Mouse (Mus musculus) heart, embryonic 13.5 days (tissue): ENCODE data around the gene Ppp1r3c. TPM values are rescaled to one million over a fixed set of nuclear protein-coding genes. Genes with fewer than 3 reads are reported as not detected.
"Not testable (repeated sequence)": the region's sequence is repeated elsewhere in the genome, so short reads cannot be mapped to it uniquely, and the experiment has no call there.

ENCODE experiments used
- ATAC-seq: fragments of 200-750 bp; cut with Nextera tagmentation; 2 replicates; pipeline ENCODE4 v1.8.0; 2017; ENCODE audit warnings: moderate TSS enrichment; ENCODE audit not compliant: insufficient number of reproducible peaks, low FRiP score, low TSS enrichment; ENCODE audit errors: extremely low read depth
- H3K27ac ChIP-seq: fragments of 300-500 bp; sonication (generic); replicated peaks from 2 replicates; pipeline ENCODE4 v1.5.1; 2015; ENCODE audit warnings: moderate library complexity, mild to moderate bottlenecking, inconsistent platforms
- H3K27me3 ChIP-seq: fragments of 300-500 bp; sonication (generic); replicated peaks from 2 replicates; pipeline ENCODE4 v1.6.1; 2015; ENCODE audit warnings: mild to moderate bottlenecking, inconsistent platforms
- H3K36me3 ChIP-seq: fragments of 300-500 bp; sonication (generic); 2 replicates; pipeline ENCODE4 v1.6.1; 2015; ENCODE audit warnings: mild to moderate bottlenecking, inconsistent platforms
- H3K4me1 ChIP-seq: fragments of 300-500 bp; sonication (generic); 2 replicates; pipeline ENCODE4 v1.6.1; 2015; ENCODE audit warnings: inconsistent platforms
- H3K4me2 ChIP-seq: fragments of 300-500 bp; sonication (generic); 2 replicates; pipeline ENCODE4 v1.6.1; 2015; ENCODE audit warnings: inconsistent platforms, mild to moderate bottlenecking, moderate library complexity
- H3K4me3 ChIP-seq: fragments of 300-500 bp; sonication (generic); 2 replicates; pipeline ENCODE4 v1.5.1; 2015; ENCODE audit warnings: moderate library complexity, mild to moderate bottlenecking, inconsistent platforms
- H3K9ac ChIP-seq: fragments of 300-500 bp; sonication (generic); 2 replicates; pipeline ENCODE4 v1.6.1; 2015; ENCODE audit warnings: inconsistent platforms, mild to moderate bottlenecking, moderate library complexity
- H3K9me3 ChIP-seq: fragments of 300-500 bp; sonication (generic); 2 replicates; pipeline ENCODE4 v1.6.1; 2016; ENCODE audit warnings: inconsistent platforms
- WGBS: fragments of 180-500 bp; shearing (Covaris S2); methylation state at CpG from one replicate; pipeline ENCODE4 v1.1.7; 2015; ENCODE audit warnings: mixed read lengths; 5-methylcytosine and 5-hydroxymethylcytosine counted together
- polyA plus RNA-seq: library from polyadenylated mRNA; unstranded; fragments of >200 nt; fragmentation: Nextera tagmentation; extraction: Ambion mirVana; gene quantifications from 2 replicates; pipeline ENCODE4 v1.2.1, GENCODE M21; 2015

The Ppp1r3c gene
- polyA plus RNA-seq, 1 experiment from 2014 or later, result 49.2 TPM

- no peak for ATAC-seq
- no peaks in the 10 kb centered on the region for H3K27me3 ChIP-seq
- WGBS, result 51% methylated on average over 7 of the region's 7 CpGs
- no peaks in the 10 kb centered on the region for H3K36me3 ChIP-seq
- H3K4me3 ChIP-seq, result no peak overlapping the region
- H3K4me1 ChIP-seq, result peaks cover 17% of the 10 kb centered on the region
- H3K4me2 ChIP-seq, result no peak overlapping the region
- H3K27ac ChIP-seq, result no peak overlapping the region
- no peak overlapping the region for H3K9ac ChIP-seq
- 0 out of 2 replicates have a peak, but pooled peaks cover 4% of the 10 kb centered on the region for H3K9me3 ChIP-seq
Measured at GRCm38 (mm10) chr19:36739566-36740211, 3.2 kb upstream of the Ppp1r3c start.

- 73% methylated on average over 5 of the region's 5 CpGs for WGBS
- ATAC-seq, result no peak
- Histone ChIP-seq H3K9me3 (0 out of 2 replicates have a peak, but pooled peaks cover 4% of the 10 kb centered on the region), H3K36me3 (peaks cover 14% of the 10 kb centered on the region), H3K4me3 (no peak overlapping the region), H3K27ac (peak overlapping the region; percentile 97), H3K4me2 (no peak overlapping the region), H3K4me1 (peaks cover 31% of the 10 kb centered on the region), H3K27me3 (no peaks in the 10 kb centered on the region), H3K9ac (no peak overlapping the region)
Measured at GRCm38 (mm10) chr19:36738009-36738408, 1.6 kb upstream of the Ppp1r3c start.

- H3K27ac ChIP-seq, result peak overlapping the region; percentile 97
- peak overlapping the region; percentile 72 for H3K4me2 ChIP-seq
- peaks cover 23% of the 10 kb centered on the region for H3K36me3 ChIP-seq
- no peaks in the 10 kb centered on the region for H3K27me3 ChIP-seq
- peak overlapping the region; percentile 74 for H3K4me3 ChIP-seq
- ATAC-seq, result no peak
- 0 out of 2 replicates have a peak, but pooled peaks cover 4% of the 10 kb centered on the region for H3K9me3 ChIP-seq
- 25% methylated on average over 6 of the region's 6 CpGs for WGBS
- peak overlapping the region; percentile 94 for H3K9ac ChIP-seq
- peaks cover 40% of the 10 kb centered on the region for H3K4me1 ChIP-seq
Measured at GRCm38 (mm10) chr19:36737087-36737486, 634 bp upstream of the Ppp1r3c start.

- ATAC-seq, result no peak
- H3K9ac ChIP-seq, result peak overlapping the region; percentile 94
- H3K4me1 ChIP-seq, result peaks cover 51% of the 10 kb centered on the region
- peak overlapping the region; percentile 74 for H3K4me3 ChIP-seq
- 0 out of 2 replicates have a peak, but pooled peaks cover 4% of the 10 kb centered on the region for H3K9me3 ChIP-seq
- peak overlapping the region; percentile 97 for H3K27ac ChIP-seq
- H3K4me2 ChIP-seq, result peak overlapping the region; percentile 72
- 34% methylated on average over 10 of the region's 10 CpGs for WGBS
- no peaks in the 10 kb centered on the region for H3K27me3 ChIP-seq
- H3K36me3 ChIP-seq, result peaks cover 37% of the 10 kb centered on the region
Measured at GRCm38 (mm10) chr19:36734308-36735038, 2.0 kb downstream of the Ppp1r3c start.

- H3K4me3 ChIP-seq, result peak overlapping the region; percentile 74
- peak overlapping the region; percentile 72 for H3K4me2 ChIP-seq
- H3K9ac ChIP-seq, result peak overlapping the region; percentile 94
Measured at GRCm38 (mm10) chr19:36733191-36733943, 3.1 kb downstream of the Ppp1r3c start.

GRCm38 (mm10) chr19:36731310-36731709, 5.1 kb downstream of the Ppp1r3c start:
- H3K9ac ChIP-seq, result peak overlapping the region; percentile 65
- no peaks in the 10 kb centered on the region for H3K9me3 ChIP-seq
- peak overlapping the region; percentile 97 for H3K27ac ChIP-seq
- peak overlapping the region; percentile 74 for H3K4me3 ChIP-seq
- no peak for ATAC-seq
- H3K4me2 ChIP-seq, result peak overlapping the region; percentile 72
- H3K4me1 ChIP-seq, result peaks cover 37% of the 10 kb centered on the region
- 53% methylated on average over 11 of the region's 11 CpGs for WGBS
- peaks cover 37% of the 10 kb centered on the region for H3K36me3 ChIP-seq
- H3K27me3 ChIP-seq, result no peaks in the 10 kb centered on the region

More at GRCm38 (mm10) chr19:36733191-36733943, 3.1 kb downstream of the Ppp1r3c start:
- Histone ChIP-seq H3K27ac (peak overlapping the region; percentile 97), H3K27me3 (no peaks in the 10 kb centered on the region), H3K4me1 (peaks cover 49% of the 10 kb centered on the region), H3K36me3 (peaks cover 37% of the 10 kb centered on the region), H3K9me3 (0 out of 2 replicates have a peak, but pooled peaks cover 2% of the 10 kb centered on the region)
- ATAC-seq, result no peak
- 82% methylated on average over 16 of the region's 16 CpGs for WGBS

- Histone ChIP-seq H3K4me1 (peaks cover 37% of the 10 kb centered on the region), H3K36me3 (peaks cover 37% of the 10 kb centered on the region)
- H3K4me3 ChIP-seq, H3K27ac ChIP-seq, H3K9ac ChIP-seq, H3K27me3 ChIP-seq, H3K4me2 ChIP-seq, ATAC-seq, H3K9me3 ChIP-seq: not testable (repeated sequence)
- WGBS, result 77% methylated on average over 2 of the region's 2 CpGs
Measured at GRCm38 (mm10) chr19:36730414-36730813, 6.0 kb downstream of the Ppp1r3c start.

- H3K36me3 ChIP-seq, result peaks cover 32% of the 10 kb centered on the region
- H3K9me3 ChIP-seq, result no peaks in the 10 kb centered on the region
- no peak overlapping the region for H3K4me2 ChIP-seq
- ATAC-seq, result no peak
- 77% methylated on average over 12 of the region's 12 CpGs for WGBS
- H3K27me3 ChIP-seq, result no peaks in the 10 kb centered on the region
- H3K4me1 ChIP-seq, result peaks cover 32% of the 10 kb centered on the region
- no peak overlapping the region for H3K9ac ChIP-seq
- no peak overlapping the region for H3K4me3 ChIP-seq
- no peak overlapping the region for H3K27ac ChIP-seq
Measured at GRCm38 (mm10) chr19:36728741-36729460, 7.6 kb downstream of the Ppp1r3c start.

- H3K27me3 ChIP-seq, result no peaks in the 10 kb centered on the region
- H3K4me1 ChIP-seq, result no peaks in the 10 kb centered on the region
- 72% methylated on average over 7 of the region's 7 CpGs for WGBS
- no peak overlapping the region for H3K27ac ChIP-seq
- ATAC-seq, result no peak
- H3K36me3 ChIP-seq, result no peaks in the 10 kb centered on the region
- H3K4me3 ChIP-seq, result no peak overlapping the region
- no peak overlapping the region for H3K9ac ChIP-seq
- no peaks in the 10 kb centered on the region for H3K9me3 ChIP-seq
- H3K4me2 ChIP-seq, result no peak overlapping the region
Measured at GRCm38 (mm10) chr19:36724970-36725369, 11.5 kb downstream of the Ppp1r3c start.

GRCm38 (mm10) chr19:36721139-36721538, 15.3 kb downstream of the Ppp1r3c start:
- H3K4me1 ChIP-seq, result no peaks in the 10 kb centered on the region; the same call in 1 of the 2 replicates
- no peak overlapping the region for H3K9ac ChIP-seq
- H3K4me2 ChIP-seq, result no peak overlapping the region
- ATAC-seq, result no peak
- H3K9me3 ChIP-seq, result no peaks in the 10 kb centered on the region
- H3K36me3 ChIP-seq, result no peaks in the 10 kb centered on the region
- H3K4me3 ChIP-seq, result no peak overlapping the region
- H3K27ac ChIP-seq, result no peak overlapping the region
- H3K27me3 ChIP-seq, result no peaks in the 10 kb centered on the region
- 64% methylated on average over 8 of the region's 8 CpGs for WGBS
